Mouse (Mus musculus) brain, embryonic 14.5 days (tissue): ENCODE data around the gene Kcnj2.

ENCODE experiments used
- CTCF ChIP-seq: fragments of 200-500 bp; IDR thresholded peaks from 2 replicates; pipeline ENCODE4 v1.5.1; 2012; ENCODE audit warnings: inconsistent platforms, mild to moderate bottlenecking, moderate library complexity, borderline replicate concordance; ENCODE audit not compliant: insufficient read depth, insufficient read length; ENCODE audit errors: extremely low read depth
- POLR2A ChIP-seq: fragments of 200-500 bp; IDR thresholded peaks from 2 replicates; pipeline ENCODE4 v1.6.1; 2012; ENCODE audit warnings: mild to moderate bottlenecking, inconsistent platforms, borderline replicate concordance; ENCODE audit not compliant: poor library complexity, insufficient read depth, insufficient read length, severe bottlenecking; ENCODE audit errors: extremely low read depth

GRCm38 (mm10) chr11:111022681-111023281 lies 43.2 kb upstream of the Kcnj2 start:
- TF ChIP-seq POLR2A (no peak), CTCF (no peak)
